Mouse (Mus musculus) lung, postnatal 25 days (tissue): ENCODE data around the gene Prrt1.
A peak's percentile ranks its signal among the peaks of the same experiment; 100 is the strongest.

Source experiments
- DNase-seq: peaks from one replicate; pipeline ENCODE4 v3.0.0; 2022; ENCODE audit warnings: low spot score

The Prrt1 gene

GRCm38 (mm10) chr17:34599891-34600290 lies 29.4 kb upstream of the Prrt1 start:
- no peak for DNase-seq

- DNase-seq, result no peak
These were observed 27.5 kb upstream of the Prrt1 start for GRCm38 (mm10) chr17:34601796-34602195.

- DNase-seq, result peak; percentile 100
These were observed 25.8 kb upstream of the Prrt1 start, which contains the start of gene Rnf5 for GRCm38 (mm10) chr17:34603375-34604060. Rnf5 (minus strand) TSS chr17:34603690.

GRCm38 (mm10) chr17:34604061-34604508 lies 25.2 kb upstream of the Prrt1 start, which contains the start of gene Agpat1:
Agpat1 (plus strand) TSS chr17:34604262.
- peak; percentile 99 for DNase-seq

GRCm38 (mm10) chr17:34604511-34605237 lies 24.7 kb upstream of the Prrt1 start:
- DNase-seq, result peak; percentile 81

GRCm38 (mm10) chr17:34605609-34606008 lies 23.7 kb upstream of the Prrt1 start:
- DNase-seq, result peak; percentile 97

GRCm38 (mm10) chr17:34606186-34607039 lies 22.9 kb upstream of the Prrt1 start:
- no peak for DNase-seq

- DNase-seq, result no peak
These were observed 21.3 kb upstream of the Prrt1 start for GRCm38 (mm10) chr17:34607997-34608396.

- no peak for DNase-seq
These were observed 18.3 kb upstream of the Prrt1 start for GRCm38 (mm10) chr17:34611050-34611449.

- no peak for DNase-seq
These were observed 16.2 kb upstream of the Prrt1 start for GRCm38 (mm10) chr17:34613054-34613645.

- DNase-seq, result no peak
These were observed 15.5 kb upstream of the Prrt1 start for GRCm38 (mm10) chr17:34613830-34614229.

- no peak for DNase-seq
These were observed 13.5 kb upstream of the Prrt1 start, which contains the start of gene Egfl8 for GRCm38 (mm10) chr17:34615871-34616270. Egfl8 (minus strand) TSS chr17:34615971.

GRCm38 (mm10) chr17:34618999-34619398 lies 10.3 kb upstream of the Prrt1 start:
- peak; percentile 85 for DNase-seq

GRCm38 (mm10) chr17:34621006-34621405 lies 8.3 kb upstream of the Prrt1 start:
- DNase-seq, result no peak

- DNase-seq, result no peak
These were observed 6.2 kb upstream of the Prrt1 start for GRCm38 (mm10) chr17:34623161-34623560.

GRCm38 (mm10) chr17:34624981-34625380 lies 4.4 kb upstream of the Prrt1 start:
- DNase-seq, result no peak

GRCm38 (mm10) chr17:34626062-34626772 lies 3.1 kb upstream of the Prrt1 start:
- DNase-seq, result no peak

GRCm38 (mm10) chr17:34626773-34627092 lies 2.6 kb upstream of the Prrt1 start:
- no peak for DNase-seq

- DNase-seq, result peak; percentile 89
These were observed 2.0 kb upstream of the Prrt1 start for GRCm38 (mm10) chr17:34627093-34627942.

- peak; percentile 51 for DNase-seq
These were observed 1.2 kb upstream of the Prrt1 start, which contains the start of gene Ppt2 for GRCm38 (mm10) chr17:34627943-34628643. Ppt2 (minus strand) TSS chr17:34628510.
